Mouse (Mus musculus): Measurements from ENCODE around the gene Ccdc85c. TPM values are rescaled to one million over a fixed set of nuclear protein-coding genes. Genes with fewer than 3 reads are reported as not detected.

Gene Ccdc85c
- polyA plus RNA-seq, 1 experiment = 6.6 TPM

DNA sequence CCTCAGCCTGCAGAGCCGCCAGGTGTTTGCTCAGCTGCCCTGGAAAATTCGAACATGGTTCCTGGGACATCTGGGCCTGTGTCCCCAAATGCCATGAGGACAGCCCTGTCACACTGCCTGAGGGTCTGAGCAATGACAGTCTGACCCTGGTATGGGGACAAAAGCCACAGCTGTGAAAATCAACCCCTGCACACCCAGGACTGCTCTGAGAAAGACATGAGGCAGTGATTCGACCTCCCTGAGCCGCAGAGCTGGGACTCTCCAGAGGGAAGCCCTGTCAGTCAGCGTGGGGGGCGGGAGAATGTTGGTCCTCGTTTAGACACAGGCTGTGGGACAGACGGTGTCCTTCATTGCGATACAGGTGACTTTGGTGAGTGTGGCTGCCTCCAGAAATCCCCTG lies 29.6 kb downstream of the Ccdc85c start:
- TF ChIP-seq TCF12 (IDR thresholded peaks at IDR 0.05; ENCODE audit: insufficient read depth, poor library complexity, severe bottlenecking) (no peak), MYOD1 (IDR thresholded peaks at IDR 0.05; ENCODE audit: control insufficient read depth in 1 of 3, insufficient read length in 2 of 3, low read depth in 2 of 3) (no peak), MAX (IDR thresholded peaks at IDR 0.05; ENCODE audit: low read depth) (no peak), MYOG (IDR thresholded peaks at IDR 0.05; ENCODE audit: control insufficient read depth in 1 of 3, insufficient read depth in 1 of 3, insufficient read length in 2 of 3, low read depth in 2 of 3) (no peak), POLR2AphosphoS2 (IDR thresholded peaks at IDR 0.05; ENCODE audit: insufficient read length, low read depth) (no peak), REST (IDR thresholded peaks at IDR 0.05; ENCODE audit: insufficient read depth, insufficient read length) (no peak), E2F4 (IDR thresholded peaks at IDR 0.05; ENCODE audit: insufficient read depth) (no peak), USF1 (IDR thresholded peaks at IDR 0.05; ENCODE audit: low read depth) (no peak), POLR2A (IDR thresholded peaks at IDR 0.05; ENCODE audit: insufficient read length, low read depth) (no peak), TCF3 (IDR thresholded peaks at IDR 0.05; ENCODE audit: insufficient read length, low read depth) (no peak), CEBPB (IDR thresholded peaks at IDR 0.05; ENCODE audit: insufficient read depth, poor library complexity, severe bottlenecking) (no peak), SRF (IDR thresholded peaks at IDR 0.05; ENCODE audit: control insufficient read depth, insufficient read length, low read depth) (no peak)
- H3ac ChIP-seq (ENCODE audit: control insufficient read depth, insufficient read length) = no peak overlapping the region
- peaks cover 6% of the 10 kb centered on the region for H3K27me3 ChIP-seq (ENCODE audit: control insufficient read depth, insufficient read depth, insufficient read length)
- H3K36me3 ChIP-seq (ENCODE audit: control insufficient read depth, insufficient read depth) = no peaks in the 10 kb centered on the region
- no peaks in the 10 kb centered on the region for H3K79me2 ChIP-seq (ENCODE audit: control insufficient read depth, insufficient read depth)
- H3K4me3 ChIP-seq = no peak overlapping the region
- H3K4me2 ChIP-seq (ENCODE audit: low read depth) = no peak overlapping the region

DNA sequence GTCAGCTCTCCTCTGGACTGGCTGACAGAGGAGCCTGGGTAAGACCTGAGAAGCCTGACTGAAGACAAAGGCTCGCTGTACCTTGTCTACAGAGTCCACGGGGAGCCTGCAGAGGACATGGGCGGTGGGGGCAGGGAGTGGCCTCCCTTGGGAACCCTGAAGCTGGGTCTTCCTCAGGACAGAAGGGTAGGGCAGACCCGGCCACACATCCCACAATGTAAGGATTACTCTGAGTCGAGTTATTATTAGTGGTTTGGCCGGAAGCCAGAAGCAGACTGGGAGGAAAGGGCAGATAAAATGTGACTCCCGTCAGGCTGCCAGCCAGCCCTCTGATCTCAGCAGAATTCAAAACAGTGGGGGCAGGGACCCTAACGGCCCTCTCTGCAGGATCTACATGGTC lies 30.4 kb downstream of the Ccdc85c start:
- peak overlapping the region; percentile 42 for H3K4me2 ChIP-seq (ENCODE audit: low read depth)
- H3K4me3 ChIP-seq = no peak overlapping the region
- H3ac ChIP-seq (ENCODE audit: control insufficient read depth, insufficient read length) = no peak overlapping the region
- TF ChIP-seq SRF (IDR thresholded peaks at IDR 0.05; ENCODE audit: control insufficient read depth, insufficient read length, low read depth) (no peak), CEBPB (IDR thresholded peaks at IDR 0.05; ENCODE audit: insufficient read depth, poor library complexity, severe bottlenecking) (no peak), REST (IDR thresholded peaks at IDR 0.05; ENCODE audit: insufficient read depth, insufficient read length) (no peak), POLR2A (IDR thresholded peaks at IDR 0.05; ENCODE audit: insufficient read length, low read depth) (no peak), MYOD1 (IDR thresholded peaks at IDR 0.05; ENCODE audit: control insufficient read depth in 1 of 3, insufficient read length in 2 of 3, low read depth in 2 of 3) (no peak), MYOG (IDR thresholded peaks at IDR 0.05; ENCODE audit: control insufficient read depth in 1 of 3, insufficient read depth in 1 of 3, insufficient read length in 2 of 3, low read depth in 2 of 3) (no peak), E2F4 (IDR thresholded peaks at IDR 0.05; ENCODE audit: insufficient read depth) (no peak), TCF3 (IDR thresholded peaks at IDR 0.05; ENCODE audit: insufficient read length, low read depth) (no peak), USF1 (IDR thresholded peaks at IDR 0.05; ENCODE audit: low read depth) (no peak), TCF12 (IDR thresholded peaks at IDR 0.05; ENCODE audit: insufficient read depth, poor library complexity, severe bottlenecking) (no peak), POLR2AphosphoS2 (IDR thresholded peaks at IDR 0.05; ENCODE audit: insufficient read length, low read depth) (no peak), MAX (IDR thresholded peaks at IDR 0.05; ENCODE audit: low read depth) (no peak)
- H3K36me3 ChIP-seq (ENCODE audit: control insufficient read depth, insufficient read depth) = no peaks in the 10 kb centered on the region
- no peaks in the 10 kb centered on the region for H3K79me2 ChIP-seq (ENCODE audit: control insufficient read depth, insufficient read depth)
- H3K27me3 ChIP-seq (ENCODE audit: control insufficient read depth, insufficient read depth, insufficient read length) = peaks cover 6% of the 10 kb centered on the region

GRCm38 (mm10) chr12:108242243-108242745 lies 32.9 kb downstream of the Ccdc85c start:
- H3ac ChIP-seq (ENCODE audit: control insufficient read depth, insufficient read length) = no peak overlapping the region
- H3K79me2 ChIP-seq (ENCODE audit: control insufficient read depth, insufficient read depth) = no peaks in the 10 kb centered on the region
- no peak overlapping the region for H3K4me3 ChIP-seq
- no peaks in the 10 kb centered on the region for H3K36me3 ChIP-seq (ENCODE audit: control insufficient read depth, insufficient read depth)
- H3K27me3 ChIP-seq (ENCODE audit: control insufficient read depth, insufficient read depth, insufficient read length) = peaks cover 6% of the 10 kb centered on the region
- H3K4me2 ChIP-seq (ENCODE audit: low read depth) = no peak overlapping the region
- no peak for TF ChIP-seq SRF (IDR thresholded peaks at IDR 0.05; ENCODE audit: control insufficient read depth, insufficient read length, low read depth)
- TF ChIP-seq TCF12 (IDR thresholded peaks at IDR 0.05; ENCODE audit: insufficient read depth, poor library complexity, severe bottlenecking) = no peak
- TF ChIP-seq MYOG (IDR thresholded peaks at IDR 0.05; ENCODE audit: control insufficient read depth in 1 of 3, insufficient read depth in 1 of 3, insufficient read length in 2 of 3, low read depth in 2 of 3) = no peak
- TF ChIP-seq POLR2A (IDR thresholded peaks at IDR 0.05; ENCODE audit: insufficient read length, low read depth) = no peak
- no peak for TF ChIP-seq TCF3 (IDR thresholded peaks at IDR 0.05; ENCODE audit: insufficient read length, low read depth)
- no peak for TF ChIP-seq E2F4 (IDR thresholded peaks at IDR 0.05; ENCODE audit: insufficient read depth)
- no peak for TF ChIP-seq POLR2AphosphoS2 (IDR thresholded peaks at IDR 0.05; ENCODE audit: insufficient read length, low read depth)
- no peak for TF ChIP-seq CEBPB (IDR thresholded peaks at IDR 0.05; ENCODE audit: insufficient read depth, poor library complexity, severe bottlenecking)
- no peak for TF ChIP-seq MYOD1 (IDR thresholded peaks at IDR 0.05; ENCODE audit: control insufficient read depth in 1 of 3, insufficient read length in 2 of 3, low read depth in 2 of 3)
- no peak for TF ChIP-seq REST (IDR thresholded peaks at IDR 0.05; ENCODE audit: insufficient read depth, insufficient read length)
- TF ChIP-seq MAX (IDR thresholded peaks at IDR 0.05; ENCODE audit: low read depth) = no peak
- no peak for TF ChIP-seq USF1 (IDR thresholded peaks at IDR 0.05; ENCODE audit: low read depth)

DNA sequence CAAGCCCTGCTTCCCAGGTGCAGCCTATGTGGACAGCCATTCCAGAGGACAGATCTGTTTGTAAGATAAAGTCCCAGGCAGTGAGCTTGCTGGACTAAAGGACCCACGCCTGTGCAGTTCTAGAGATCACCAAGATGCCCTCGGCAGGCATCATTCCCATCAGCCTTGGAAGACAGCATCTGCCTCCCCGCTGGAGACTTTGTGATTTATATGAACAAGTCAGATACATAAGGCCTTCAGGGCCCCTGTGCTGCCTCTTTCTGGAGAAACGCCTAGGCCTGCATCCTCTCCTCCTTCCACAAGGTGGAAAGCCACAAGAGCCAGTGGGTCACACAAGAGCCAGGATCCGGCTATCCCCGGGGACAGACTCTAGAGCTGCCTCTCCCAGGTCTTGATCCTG lies 33.6 kb downstream of the Ccdc85c start:
- H3K4me2 ChIP-seq (ENCODE audit: low read depth) = no peak overlapping the region
- no peaks in the 10 kb centered on the region for H3K36me3 ChIP-seq (ENCODE audit: control insufficient read depth, insufficient read depth)
- no peak overlapping the region for H3ac ChIP-seq (ENCODE audit: control insufficient read depth, insufficient read length)
- H3K4me3 ChIP-seq = no peak overlapping the region
- no peak for TF ChIP-seq POLR2AphosphoS2 (IDR thresholded peaks at IDR 0.05; ENCODE audit: insufficient read length, low read depth)
- TF ChIP-seq POLR2A (IDR thresholded peaks at IDR 0.05; ENCODE audit: insufficient read length, low read depth) = no peak
- no peak for TF ChIP-seq SRF (IDR thresholded peaks at IDR 0.05; ENCODE audit: control insufficient read depth, insufficient read length, low read depth)
- TF ChIP-seq TCF12 (IDR thresholded peaks at IDR 0.05; ENCODE audit: insufficient read depth, poor library complexity, severe bottlenecking) = no peak
- TF ChIP-seq MYOG (IDR thresholded peaks at IDR 0.05; ENCODE audit: control insufficient read depth in 1 of 3, insufficient read depth in 1 of 3, insufficient read length in 2 of 3, low read depth in 2 of 3) = no peak
- peaks cover 6% of the 10 kb centered on the region for H3K27me3 ChIP-seq (ENCODE audit: control insufficient read depth, insufficient read depth, insufficient read length)
- H3K79me2 ChIP-seq (ENCODE audit: control insufficient read depth, insufficient read depth) = no peaks in the 10 kb centered on the region

Measured in myocyte (in vitro differentiated cells).